Mouse (Mus musculus) brain, embryonic 14.5 days (tissue): Measurements from ENCODE around the gene Twist1. TPM values are rescaled to one million over a fixed set of nuclear protein-coding genes. Genes with fewer than 3 reads are reported as not detected.

Experiments used
- DNase-seq: peaks from one replicate; pipeline ENCODE4 v3.0.0-alpha.2; 2011; ENCODE audit warnings: low read depth
- CTCF ChIP-seq: fragments of 200-500 bp; IDR thresholded peaks from 2 replicates; pipeline ENCODE4 v1.5.1; 2012; ENCODE audit warnings: inconsistent platforms, mild to moderate bottlenecking, moderate library complexity, borderline replicate concordance; ENCODE audit not compliant: insufficient read depth, insufficient read length; ENCODE audit errors: extremely low read depth
- POLR2A ChIP-seq: fragments of 200-500 bp; IDR thresholded peaks from 2 replicates; pipeline ENCODE4 v1.6.1; 2012; ENCODE audit warnings: mild to moderate bottlenecking, inconsistent platforms, borderline replicate concordance; ENCODE audit not compliant: poor library complexity, insufficient read depth, insufficient read length, severe bottlenecking; ENCODE audit errors: extremely low read depth
- polyA plus RNA-seq: library from polyadenylated mRNA; depleted of rRNA; stranded (reverse); fragments of >200 nt; gene quantifications from 2 replicates; pipeline ENCODE4 v1.2.3, GENCODE M21; 2012; rRNA removed

The Twist1 gene
- 14.0 and 15.1 TPM in 2 replicates for polyA plus RNA-seq

GRCm38 (mm10) chr12:33957400-33958240 lies at the start of gene Twist1:
TSS of gene Twist1 (plus strand) at chr12:33957671.
- TF ChIP-seq CTCF: no peak
- 0 out of 2 replicates have a peak, but pooled peaks have one; percentile 5 for TF ChIP-seq POLR2A
- peak; percentile 59 for DNase-seq

GRCm38 (mm10) chr12:33926751-33927150 lies 30.7 kb upstream of the Twist1 start:
- TF ChIP-seq POLR2A (no peak), CTCF (no peak)
- DNase-seq: peak; percentile 17

DNA sequence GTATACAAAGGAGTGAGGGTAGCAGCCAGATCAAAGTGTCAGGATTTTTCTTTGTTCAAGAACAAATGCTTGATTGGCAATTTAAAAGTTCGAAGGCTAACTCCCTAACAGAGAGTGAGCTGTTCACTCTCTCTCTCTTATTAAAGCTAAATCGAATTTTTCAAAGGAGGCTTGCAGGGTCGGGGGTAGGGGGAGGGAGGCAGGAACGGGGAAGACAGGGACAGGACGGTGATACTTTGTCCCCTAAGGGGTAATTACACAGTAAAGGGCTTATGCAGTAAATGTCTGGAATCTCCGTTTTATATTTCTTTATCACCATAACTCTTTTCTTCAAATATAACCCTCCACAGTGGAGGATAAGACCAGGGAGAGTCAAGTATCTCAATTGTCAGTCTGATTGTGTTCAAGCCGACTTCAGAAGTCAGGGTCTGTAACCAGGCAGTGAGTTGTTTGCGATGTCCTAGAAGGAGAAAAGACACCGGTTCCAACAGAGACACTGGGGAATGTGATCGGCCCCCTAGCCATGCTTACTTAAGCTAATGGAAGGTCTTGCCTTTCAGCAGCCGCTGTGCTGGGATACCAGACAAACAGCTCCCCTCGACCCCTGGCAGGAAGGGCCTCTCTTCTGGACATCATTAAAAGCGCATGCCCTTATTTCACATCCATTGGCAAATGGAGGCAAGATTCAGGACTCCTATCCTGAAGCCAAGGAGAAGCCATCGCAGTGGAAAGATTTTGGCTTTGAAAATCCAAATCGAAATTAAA lies 30.0 kb upstream of the Twist1 start:
- no peak for TF ChIP-seq POLR2A
- TF ChIP-seq CTCF: no peak
- peak; percentile 61 for DNase-seq

DNA sequence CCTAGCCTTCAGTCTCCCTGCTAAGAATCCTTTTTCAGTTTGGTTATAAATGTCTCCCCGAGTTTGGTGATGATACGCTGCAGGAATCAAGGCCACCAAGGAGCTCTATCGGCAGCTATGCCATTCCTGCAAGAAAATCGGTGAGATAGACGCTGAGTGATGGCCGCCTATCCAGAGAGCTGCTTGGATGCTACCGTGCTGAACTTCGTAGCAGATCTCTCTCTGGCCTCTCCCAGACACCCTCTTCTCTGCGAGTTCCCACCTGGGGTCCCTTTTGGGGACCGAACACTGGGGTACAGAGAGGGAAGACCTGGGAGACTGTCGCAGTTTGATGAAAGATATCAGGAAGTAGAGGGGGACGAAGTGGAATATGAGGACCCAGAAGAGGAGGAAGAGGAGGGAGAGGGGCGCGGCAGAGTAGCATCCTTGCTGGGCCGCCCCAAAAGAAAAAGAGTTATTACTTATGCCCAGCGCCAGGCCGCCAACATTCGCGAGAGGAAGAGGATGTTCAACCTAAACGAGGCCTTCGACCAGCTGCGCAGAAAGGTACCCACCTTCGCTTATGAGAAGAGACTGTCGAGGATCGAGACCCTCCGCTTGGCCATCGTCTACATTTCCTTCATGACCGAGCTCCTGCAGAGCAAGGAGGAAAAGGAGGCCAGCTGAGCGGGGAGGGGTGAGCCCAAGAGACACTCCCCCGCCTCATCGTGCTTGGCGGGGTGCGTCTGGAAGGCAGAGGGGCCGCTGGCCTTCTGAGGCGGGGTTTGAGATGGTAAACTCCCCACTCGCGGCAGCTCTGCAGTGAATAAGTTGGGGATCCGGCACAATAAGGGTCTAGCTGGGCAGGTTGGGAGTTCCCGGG lies 28.9 kb upstream of the Twist1 start, which contains the start of gene Ferd3l:
Gene Ferd3l, plus strand, starts transcription at position 95 of the 862 bp plus-strand sequence.
- TF ChIP-seq POLR2A (no peak), CTCF (no peak)

DNA sequence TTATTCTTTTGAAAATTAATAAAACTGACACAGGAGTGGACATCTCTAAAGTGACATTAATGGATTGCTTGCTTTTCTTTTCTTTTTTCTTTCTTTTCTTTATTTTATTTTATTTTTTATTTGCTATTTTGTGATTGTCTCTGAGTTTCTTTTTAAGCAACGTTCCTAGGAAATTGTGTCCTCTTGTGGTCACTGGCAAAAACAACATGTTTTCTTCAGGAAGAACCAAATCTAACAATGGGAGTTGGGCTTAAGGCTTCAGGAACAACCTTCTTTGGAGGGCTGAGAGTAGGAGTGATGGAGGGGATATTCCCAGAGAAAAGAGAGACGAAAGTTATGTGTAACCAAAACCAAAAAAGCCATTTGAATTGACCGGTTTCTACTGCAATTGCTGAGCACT lies 4.6 kb upstream of the Twist1 start:
- no peak for TF ChIP-seq POLR2A
- 0 out of 2 replicates have a peak, but pooled peaks have one; percentile 15 for TF ChIP-seq CTCF
- DNase-seq: peak; percentile 49

More for the DNA sequence above, 28.9 kb upstream of the Twist1 start, which contains the start of gene Ferd3l:
- peak; percentile 49 for DNase-seq

DNA sequence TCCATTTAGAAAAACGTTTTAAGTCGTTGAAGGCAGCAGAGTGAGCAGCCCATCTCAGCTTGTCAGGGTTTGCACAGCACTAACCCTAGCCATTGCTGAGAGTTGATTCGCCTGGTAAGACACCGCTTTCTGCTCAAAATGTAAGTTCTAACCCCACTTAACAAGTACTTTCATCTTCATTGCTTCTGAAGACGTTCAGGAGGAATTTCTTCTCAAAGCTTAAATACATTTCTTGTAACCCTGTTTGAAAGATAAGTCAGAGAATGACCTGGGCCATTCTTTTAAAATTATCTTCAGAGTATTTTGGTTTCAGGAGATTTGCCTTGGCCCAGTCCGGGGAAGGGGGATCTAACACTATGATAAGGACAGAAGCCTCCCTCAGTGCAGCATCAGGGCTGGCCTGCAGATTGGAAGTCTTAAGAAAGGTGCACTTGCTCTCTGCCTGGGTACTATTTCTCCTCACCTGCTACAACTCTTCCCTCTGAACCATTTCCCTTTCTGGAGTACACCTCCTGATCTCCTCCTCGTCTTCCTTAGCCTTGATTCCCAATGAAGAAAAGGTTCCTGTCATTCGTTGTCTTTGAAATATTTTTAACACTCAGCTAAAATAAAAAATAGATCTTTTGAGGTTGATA lies 2.4 kb upstream of the Twist1 start:
- DNase-seq: peak; percentile 62

DNA sequence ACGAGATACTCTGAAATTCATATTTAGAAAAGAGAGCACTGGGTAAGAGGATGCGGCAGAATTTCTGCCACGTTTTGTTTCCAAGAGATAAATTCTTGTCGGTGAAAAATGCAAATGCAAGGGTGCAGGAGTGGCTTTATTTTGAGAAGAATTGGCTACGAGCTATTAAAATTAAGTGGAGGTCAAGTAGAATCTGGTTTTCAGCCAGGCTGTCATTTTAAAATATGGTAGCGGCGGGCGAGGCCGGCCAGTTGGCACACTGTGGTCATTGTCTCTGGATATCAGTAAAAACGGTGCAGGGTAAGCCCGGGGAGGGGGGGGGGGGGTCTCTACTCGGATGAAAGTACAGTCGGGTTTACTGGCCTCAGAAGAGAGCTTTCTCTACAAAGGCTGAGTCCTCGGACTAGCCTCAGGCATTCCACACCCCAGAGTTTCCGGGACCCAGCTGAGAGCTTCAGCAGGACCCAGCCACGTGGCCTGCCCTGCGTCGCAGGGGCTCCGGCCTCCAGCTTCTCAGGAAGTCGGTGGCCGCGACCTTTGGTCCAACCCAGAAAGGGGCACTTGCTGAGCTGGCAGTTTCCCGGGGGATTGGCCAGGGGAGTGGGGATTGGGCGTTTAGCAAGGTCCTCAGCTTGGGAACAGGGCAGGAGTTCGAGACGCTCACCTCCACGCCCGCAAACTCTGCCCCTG lies 1.7 kb upstream of the Twist1 start:
- TF ChIP-seq POLR2A: no peak
- TF ChIP-seq CTCF: no peak
- DNase-seq: peak; percentile 43

More for the DNA sequence above, 2.4 kb upstream of the Twist1 start:
- TF ChIP-seq CTCF: no peak
- no peak for TF ChIP-seq POLR2A

DNA sequence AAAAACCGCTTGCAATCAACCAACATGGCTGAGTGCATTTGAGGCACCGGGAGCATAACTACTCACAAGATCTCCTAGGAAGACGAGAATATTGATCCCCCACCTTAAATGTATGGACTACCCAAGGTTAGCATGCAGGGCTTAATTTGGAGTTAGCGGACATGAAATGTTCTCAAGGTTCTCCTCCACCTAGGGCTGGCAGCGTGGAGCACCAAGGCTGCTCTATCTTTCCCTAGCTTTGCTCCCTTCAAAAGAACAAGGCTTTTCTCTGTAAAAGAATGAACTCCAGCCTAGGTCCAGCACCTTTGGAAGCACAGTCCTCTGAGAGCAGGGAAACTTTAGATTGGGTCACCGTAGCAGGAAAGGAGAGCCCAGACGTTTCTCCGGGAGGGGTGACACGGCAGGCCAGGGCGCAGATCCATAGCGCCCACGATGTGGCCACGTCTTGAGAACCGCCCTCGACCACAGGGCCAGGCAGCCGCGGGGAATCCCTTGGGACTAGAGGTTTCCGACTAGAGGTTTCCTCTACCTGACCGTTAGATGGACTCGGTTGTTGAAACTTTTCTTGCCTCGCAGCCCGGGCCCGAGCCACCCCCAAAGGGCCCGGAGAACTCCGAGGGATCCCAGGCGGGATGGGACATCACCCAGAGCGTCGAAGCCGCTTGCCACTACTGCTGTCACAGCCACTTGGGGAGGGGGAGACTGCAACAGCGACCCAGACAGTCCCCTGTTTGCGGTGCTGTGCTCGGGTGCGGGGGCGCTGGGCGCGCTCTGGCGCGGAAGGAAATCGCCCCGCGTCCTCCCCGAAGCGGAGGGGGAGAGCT lies 683 bp upstream of the Twist1 start:
- TF ChIP-seq POLR2A (no peak), CTCF (no peak)
- DNase-seq: peak; percentile 31
